In genomic region chr6:143153751-143154494, GRCm38 (mm10) we compare ENCODE assay signal across 13 mouse cellular contexts. TPM values are rescaled to one million over a fixed set of nuclear protein-coding genes. Genes with fewer than 3 reads are reported as not detected.
DNase-seq lines count a peak whose midpoint lies in the region; ATAC-seq and TF ChIP-seq lines count a peak whose summit lies in the region.
"Had no signal": no experiment of that assay in that cellular context is flagged by ENCODE, and none has a peak within 500 bp of the region (broad histone marks: within the 10 kb centered on the region; RNA-seq: fewer than 3 reads in every experiment).

No protein-coding gene starts in this region.

- H3K9me3 ChIP-seq in embryonic facial prominence, embryonic 11.5 days (replicated peaks; ENCODE audit: control insufficient read depth, low read length), result no peaks in the 10 kb centered on the region
- H3K9me3 ChIP-seq in embryonic facial prominence, embryonic 10.5 days, result no peaks in the 10 kb centered on the region
- no peaks in the 10 kb centered on the region for H3K9me3 ChIP-seq in limb, embryonic 10.5 days (replicated peaks)
- H3K9me3 ChIP-seq in stomach, postnatal 0 days (ENCODE audit: control insufficient read depth, low read length), result no peaks in the 10 kb centered on the region
- no peaks in the 10 kb centered on the region for H3K9me3 ChIP-seq in forebrain, embryonic 10.5 days

- H3K9ac ChIP-seq in embryonic facial prominence, embryonic 11.5 days (replicated peaks; ENCODE audit: low read length), result no peak overlapping the region
- no peak overlapping the region for H3K9ac ChIP-seq in stomach, postnatal 0 days (ENCODE audit: low read length)
- H3K9ac ChIP-seq: lung, embryonic 14.5 days had no signal

- no peaks in the 10 kb centered on the region for H3K27me3 ChIP-seq in embryonic facial prominence, embryonic 11.5 days (ENCODE audit: control insufficient read depth, insufficient read depth, low read length)
- H3K27me3 ChIP-seq in embryonic facial prominence, embryonic 10.5 days (replicated peaks; ENCODE audit: low read depth, poor library complexity, severe bottlenecking), result peaks cover 9% of the 10 kb centered on the region; the same call in 1 of the 2 replicates
- no peaks in the 10 kb centered on the region for H3K27me3 ChIP-seq in limb, embryonic 10.5 days (ENCODE audit: low read depth, poor library complexity, severe bottlenecking)
- no peaks in the 10 kb centered on the region for H3K27me3 ChIP-seq in stomach, postnatal 0 days (ENCODE audit: control insufficient read depth, insufficient read depth, low read length)
- peaks cover 55% of the 10 kb centered on the region for H3K27me3 ChIP-seq in forebrain, embryonic 10.5 days (ENCODE audit: poor library complexity, severe bottlenecking)
- H3K27me3 ChIP-seq: Patski had no signal

- peak; percentile 45 for DNase-seq in embryonic facial prominence, embryonic 11.5 days (ENCODE audit: low spot score)
- no peak for DNase-seq in embryonic facial prominence, embryonic 10.5 days (ENCODE audit: low spot score)
- peak; percentile 42 for DNase-seq in thymus, postnatal 14 days
- DNase-seq in thymus, postnatal 10 days (ENCODE audit: low spot score in 2 of 2), result no peak
- DNase-seq in limb, embryonic 10.5 days (ENCODE audit: low spot score), result peak; percentile 32
- DNase-seq in stomach, postnatal 0 days (ENCODE audit: low spot score), result peak; percentile 33
- no peak for DNase-seq in forebrain, embryonic 10.5 days (ENCODE audit: extremely low spot score, low spot score)
- DNase-seq in heart, postnatal 25 days (ENCODE audit: low spot score), result no peak
- DNase-seq: heart, postnatal 14 days had no signal

- no peak overlapping the region for H3K4me2 ChIP-seq in embryonic facial prominence, embryonic 11.5 days (ENCODE audit: low read depth, low read length)
- H3K4me2 ChIP-seq in stomach, postnatal 0 days (replicated peaks; ENCODE audit: low read depth), result no peak overlapping the region

- H3K4me1 ChIP-seq in embryonic facial prominence, embryonic 11.5 days (ENCODE audit: control insufficient read depth, insufficient read depth, low read length), result peaks cover 3% of the 10 kb centered on the region; the same call in 1 of the 2 replicates
- peaks cover 48% of the 10 kb centered on the region for H3K4me1 ChIP-seq in embryonic facial prominence, embryonic 10.5 days
- peaks cover 33% of the 10 kb centered on the region for H3K4me1 ChIP-seq in limb, embryonic 10.5 days
- H3K4me1 ChIP-seq in stomach, postnatal 0 days (replicated peaks; ENCODE audit: control insufficient read depth, insufficient read depth), result no peaks in the 10 kb centered on the region
- peaks cover 19% of the 10 kb centered on the region for H3K4me1 ChIP-seq in forebrain, embryonic 10.5 days

- no peak for ATAC-seq in embryonic facial prominence, embryonic 11.5 days (replicated peaks; ENCODE audit: insufficient number of reproducible peaks, low FRiP score, low TSS enrichment, low read depth)
- ATAC-seq in stomach, postnatal 0 days (ENCODE audit: low FRiP score, low TSS enrichment), result peak; percentile 84
- ATAC-seq: Patski had no signal

- no peaks in the 10 kb centered on the region for H3K36me3 ChIP-seq in embryonic facial prominence, embryonic 11.5 days (replicated peaks; ENCODE audit: control insufficient read depth, insufficient read depth, low read depth, low read length)
- H3K36me3 ChIP-seq in embryonic facial prominence, embryonic 10.5 days (replicated peaks), result no peaks in the 10 kb centered on the region
- H3K36me3 ChIP-seq in limb, embryonic 10.5 days, result no peaks in the 10 kb centered on the region
- H3K36me3 ChIP-seq in stomach, postnatal 0 days (ENCODE audit: control insufficient read depth, insufficient read depth, low read length), result no peaks in the 10 kb centered on the region
- no peaks in the 10 kb centered on the region for H3K36me3 ChIP-seq in forebrain, embryonic 10.5 days (replicated peaks)

- no peak overlapping the region for H3K4me3 ChIP-seq in embryonic facial prominence, embryonic 11.5 days (ENCODE audit: low read depth, low read length)
- no peak overlapping the region for H3K4me3 ChIP-seq in embryonic facial prominence, embryonic 10.5 days
- H3K4me3 ChIP-seq in limb, embryonic 10.5 days, result no peak overlapping the region
- no peak overlapping the region for H3K4me3 ChIP-seq in stomach, postnatal 0 days (ENCODE audit: low read depth, low read length)
- no peak overlapping the region for H3K4me3 ChIP-seq in forebrain, embryonic 10.5 days
- H3K4me3 ChIP-seq: layer of hippocampus, adult 2 months; myocyte had no signal

- intact Hi-C loops in heart, postnatal 25 days (cut with DNase I), result no loop called here

- no peak for TF ChIP-seq CTCF in stomach, postnatal 0 days (IDR thresholded peaks at IDR 0.05; ENCODE audit: low read depth)

- 63% methylated on average over 10 of the region's 10 CpGs for WGBS in embryonic facial prominence, embryonic 11.5 days
- WGBS in embryonic facial prominence, embryonic 10.5 days, result 68% methylated on average over 10 of the region's 10 CpGs
- 74% methylated on average over 10 of the region's 10 CpGs for WGBS in limb, embryonic 10.5 days
- WGBS in stomach, postnatal 0 days, result 61% methylated on average over 10 of the region's 10 CpGs
- 83% methylated on average over 10 of the region's 10 CpGs for WGBS in forebrain, embryonic 10.5 days

- TF ChIP-seq EP300 in stomach, postnatal 0 days (optimal IDR thresholded peaks at IDR 0.05), result no peak

- no peak overlapping the region for H3K27ac ChIP-seq in embryonic facial prominence, embryonic 11.5 days (replicated peaks; ENCODE audit: low read depth, low read length)
- H3K27ac ChIP-seq in embryonic facial prominence, embryonic 10.5 days (replicated peaks), result no peak overlapping the region; the same call in 1 of the 2 replicates
- H3K27ac ChIP-seq in limb, embryonic 10.5 days, result peak overlapping the region; percentile 64
- H3K27ac ChIP-seq in stomach, postnatal 0 days (replicated peaks), result no peak overlapping the region
- H3K27ac ChIP-seq in forebrain, embryonic 10.5 days, result no peak overlapping the region
- H3K27ac ChIP-seq: layer of hippocampus, adult 2 months had no signal

RNA-seq across cellular contexts. Expression of gene Etnk1, which starts 13.1 kb away (rescaled TPM):
- polyA plus RNA-seq in embryonic facial prominence, embryonic 11.5 days (2014; fragmentation: Nextera tagmentation; extraction: Ambion mirVana), result 26.7 and 27.3 TPM in 2 replicates
- 22.0 and 22.8 TPM in 2 replicates for polyA plus RNA-seq in embryonic facial prominence, embryonic 10.5 days (2016; fragmentation: Nextera tagmentation; extraction: Ambion mirVana)
- polyA plus RNA-seq in limb, embryonic 10.5 days (2016; fragmentation: Nextera tagmentation; extraction: Ambion mirVana), result 20.9 and 21.2 TPM in 2 replicates
- polyA plus RNA-seq in stomach, postnatal 0 days (2015; fragmentation: Nextera tagmentation; extraction: Ambion mirVana), result 10.7 and 11.0 TPM in 2 replicates
- 20.6 and 21.0 TPM in 2 replicates for polyA plus RNA-seq in forebrain, embryonic 10.5 days (2016; fragmentation: Nextera tagmentation; extraction: Ambion mirVana)
- total RNA-seq in heart, postnatal 25 days (2021), result 10 to 100 TPM; 23.1 to 26.1 TPM

RNA-seq across cellular contexts. Expression of gene C2cd5, which starts 54.0 kb away (rescaled TPM):
- 22.4 and 22.5 TPM in 2 replicates for polyA plus RNA-seq in embryonic facial prominence, embryonic 11.5 days (2014; fragmentation: Nextera tagmentation; extraction: Ambion mirVana)
- 31.3 and 34.9 TPM in 2 replicates for polyA plus RNA-seq in embryonic facial prominence, embryonic 10.5 days (2016; fragmentation: Nextera tagmentation; extraction: Ambion mirVana)
- polyA plus RNA-seq in limb, embryonic 10.5 days (2016; fragmentation: Nextera tagmentation; extraction: Ambion mirVana), result 45.3 and 46.1 TPM in 2 replicates
- 7.7 and 8.3 TPM in 2 replicates for polyA plus RNA-seq in stomach, postnatal 0 days (2015; fragmentation: Nextera tagmentation; extraction: Ambion mirVana)
- 32.1 and 33.0 TPM in 2 replicates for polyA plus RNA-seq in forebrain, embryonic 10.5 days (2016; fragmentation: Nextera tagmentation; extraction: Ambion mirVana)
- total RNA-seq in heart, postnatal 25 days (2021), result 10 to 100 TPM; 15.4 to 16.7 TPM

Comparison
In these comparisons a context has a peak if more than half of its experiments do, and no peak if none do; other contexts are left out.
1. DNase-seq: peak in embryonic facial prominence, embryonic 11.5 days (single experiment), thymus, postnatal 14 days (single experiment), limb, embryonic 10.5 days (single experiment) and stomach, postnatal 0 days (single experiment); none in embryonic facial prominence, embryonic 10.5 days (single experiment), thymus, postnatal 10 days (0 of 2), forebrain, embryonic 10.5 days (single experiment) and heart, postnatal 25 days (single experiment).